Mouse (Mus musculus) liver, embryonic 14.5 days (tissue): Measurements from ENCODE around the gene Celf2. TPM values are rescaled to one million over a fixed set of nuclear protein-coding genes. Genes with fewer than 3 reads are reported as not detected.
"Not testable (repeated sequence)": the region's sequence is repeated elsewhere in the genome, so short reads cannot be mapped to it uniquely, and the experiment has no call there.

Source experiments
- ATAC-seq: fragments of 200-750 bp; cut with Nextera tagmentation; 2 replicates; pipeline ENCODE4 v1.8.0; 2017; ENCODE audit warnings: moderate number of reproducible peaks, mild to moderate bottlenecking, moderate library complexity; ENCODE audit not compliant: insufficient read depth
- DNase-seq, 3 experiments: peaks; one replicate each; pipeline ENCODE4 v3.0.0-alpha.2; 2012 to 2013; ENCODE audit warnings: low read depth in 3 of 3, low spot score in 3 of 3
- H3K27ac ChIP-seq: fragments of 300-500 bp; sonication (generic); 2 replicates; pipeline ENCODE4 v1.5.1; 2014; ENCODE audit warnings: moderate library complexity, mild to moderate bottlenecking, control low read depth, inconsistent platforms
- H3K27me3 ChIP-seq: fragments of 300-500 bp; sonication (generic); 2 replicates; pipeline ENCODE4 v1.6.1; 2014; ENCODE audit warnings: mild to moderate bottlenecking, low read length, moderate library complexity; ENCODE audit not compliant: control insufficient read depth, insufficient read depth
- H3K36me3 ChIP-seq: fragments of 300-500 bp; sonication (generic); replicated peaks from 2 replicates; pipeline ENCODE4 v1.6.1; 2014; ENCODE audit warnings: low read depth; ENCODE audit not compliant: control insufficient read depth, insufficient read depth
- H3K4me1 ChIP-seq, 2 experiments: fragments of 200-500 bp in 1 of 2; fragments of 300-500 bp in 1 of 2; sonication (generic) in 1 of 2; replicated peaks; 2 replicates each; pipeline ENCODE4 v1.6.1; 2012 to 2014; ENCODE audit warnings: antibody characterized with exemption in 1 of 2, inconsistent platforms in 1 of 2, low read length in 1 of 2; ENCODE audit not compliant: control insufficient read depth in 2 of 2, insufficient read depth in 2 of 2
- H3K4me2 ChIP-seq: fragments of 300-500 bp; sonication (generic); 2 replicates; pipeline ENCODE4 v1.6.1; 2014; ENCODE audit warnings: low read depth, mild to moderate bottlenecking, control low read depth, moderate library complexity
- H3K4me3 ChIP-seq, 2 experiments: fragments of 200-500 bp in 1 of 2; fragments of 300-500 bp in 1 of 2; sonication (generic) in 1 of 2; 2 replicates each; pipeline ENCODE4 v1.5.1; 2012 to 2014; ENCODE audit warnings: low read depth in 2 of 2, low read length in 2 of 2, mild to moderate bottlenecking in 2 of 2, control low read depth in 1 of 2, inconsistent platforms in 1 of 2, moderate library complexity in 1 of 2; ENCODE audit not compliant: insufficient read depth in 1 of 2
- H3K9ac ChIP-seq: fragments of 300-500 bp; sonication (generic); replicated peaks from 2 replicates; pipeline ENCODE4 v1.6.1; 2014; ENCODE audit warnings: mild to moderate bottlenecking, control low read depth, moderate library complexity
- H3K9me3 ChIP-seq: fragments of 300-500 bp; sonication (generic); 2 replicates; pipeline ENCODE4 v1.6.1; 2016; ENCODE audit warnings: low read length, mixed read lengths; ENCODE audit not compliant: control insufficient read depth
- CTCF ChIP-seq: IDR thresholded peaks from 2 replicates; pipeline ENCODE4 v1.5.1; 2016; ENCODE audit warnings: antibody characterized with exemption, low read depth, control low read depth
- EP300 ChIP-seq: IDR thresholded peaks from 2 replicates; pipeline ENCODE4 v1.6.1; 2016; ENCODE audit warnings: antibody characterized with exemption, low read depth
- WGBS: fragments of 180-500 bp; shearing (Covaris S2); extraction: QIAGEN DNeasy Blood & Tissue Kit; methylation state at CpG from one replicate; pipeline ENCODE4 v1.1.7; 2014; ENCODE audit not compliant: insufficient replicate concordance; 5-methylcytosine and 5-hydroxymethylcytosine counted together
- polyA plus RNA-seq, 2 experiments: library from polyadenylated mRNA; depleted of rRNA in 1 of 2; stranded (reverse) in 1 of 2; unstranded in 1 of 2; fragments of >200 nt; fragmentation: Nextera tagmentation in 1 of 2; extraction: Ambion mirVana in 1 of 2; gene quantifications; 2 replicates each; pipeline versions ENCODE4 v1.2.1 to v1.2.3; 2012 to 2014

Celf2 gene
- polyA plus RNA-seq (2012; rRNA removed) (2.9 and 3.9 TPM in 2 replicates), polyA plus RNA-seq (2014; fragmentation: Nextera tagmentation; extraction: Ambion mirVana) (7.1 and 7.8 TPM in 2 replicates)

GRCm38 (mm10) chr2:7509463-7509862 lies at the start of gene Celf2:
TSS of gene Celf2 (minus strand) at chr2:7509563.
- not testable (repeated sequence) for H3K9ac ChIP-seq, H3K9me3 ChIP-seq, H3K4me2 ChIP-seq, H3K36me3 ChIP-seq, H3K4me3 ChIP-seq, ATAC-seq, DNase-seq, H3K27ac ChIP-seq, H3K4me1 ChIP-seq, H3K27me3 ChIP-seq
- 62% methylated on average over 9 of the region's 9 CpGs for WGBS

DNA sequence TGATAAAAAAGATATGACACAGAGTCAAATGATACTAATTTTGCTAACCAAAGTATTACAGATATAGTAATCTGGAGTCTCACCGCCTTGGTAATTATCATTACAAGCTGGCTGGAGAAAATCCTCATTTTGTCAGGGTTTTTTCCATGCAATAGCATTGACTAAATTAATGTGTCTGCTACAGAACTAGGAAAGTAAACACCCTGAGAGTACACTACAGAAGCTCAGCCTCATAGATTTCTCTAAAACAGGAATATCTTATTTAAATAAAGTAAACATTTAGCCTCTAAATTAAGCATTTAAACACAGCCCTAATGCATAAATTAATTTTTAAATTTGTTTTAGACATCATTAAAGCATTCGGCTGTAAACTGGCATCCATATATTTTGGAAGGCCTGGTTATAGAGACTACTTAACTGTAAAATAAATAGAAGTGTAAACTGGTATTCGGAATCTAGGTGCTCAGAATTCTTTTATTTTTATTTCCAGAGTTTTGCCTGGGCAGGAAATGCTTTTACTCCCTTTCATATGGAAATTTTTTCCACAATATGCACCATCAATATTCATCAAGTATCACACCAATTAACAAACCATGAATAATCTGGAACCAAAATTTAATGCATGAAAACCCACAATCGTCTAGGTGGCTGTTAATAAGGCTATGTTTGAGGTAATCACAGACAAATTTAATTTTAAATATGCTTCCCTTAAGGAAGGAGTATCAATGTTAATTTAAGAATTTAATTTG lies 46.0 kb upstream of the Celf2 start:
- Histone ChIP-seq H3K4me2 (no peak overlapping the region), H3K9ac (no peak overlapping the region), H3K27ac (no peak overlapping the region), H3K27me3 (no peaks in the 10 kb centered on the region), H3K4me1 (no peaks in the 10 kb centered on the region), H3K9me3 (no peaks in the 10 kb centered on the region), H3K4me3 (no peak overlapping the region), H3K36me3 (no peaks in the 10 kb centered on the region)
- no peak for TF ChIP-seq CTCF
- TF ChIP-seq EP300, result no peak
- WGBS, result 42% methylated on average over 4 of the region's 4 CpGs
- DNase-seq (no peak), ATAC-seq (no peak)

- H3K36me3 ChIP-seq, result no peaks in the 10 kb centered on the region
- no peak overlapping the region for H3K27ac ChIP-seq
- ATAC-seq (no peak), DNase-seq (no peak)
- H3K9me3 ChIP-seq, result no peaks in the 10 kb centered on the region
- 19% methylated on average over 1 of the region's 1 CpGs for WGBS
- H3K4me3 ChIP-seq, result no peak overlapping the region
- H3K4me1 ChIP-seq, result no peaks in the 10 kb centered on the region
- no peaks in the 10 kb centered on the region for H3K27me3 ChIP-seq
- no peak for TF ChIP-seq CTCF
- H3K4me2 ChIP-seq, result no peak overlapping the region
- H3K9ac ChIP-seq, result no peak overlapping the region
These were observed 45.2 kb upstream of the Celf2 start for GRCm38 (mm10) chr2:7554601-7555000.

- DNase-seq, result no peak
- Histone ChIP-seq H3K27ac (no peak overlapping the region), H3K27me3 (no peaks in the 10 kb centered on the region), H3K9ac (no peak overlapping the region), H3K9me3 (no peaks in the 10 kb centered on the region), H3K4me1 (no peaks in the 10 kb centered on the region), H3K36me3 (no peaks in the 10 kb centered on the region), H3K4me2 (no peak overlapping the region), H3K4me3 (no peak overlapping the region)
- TF ChIP-seq CTCF, result no peak
- TF ChIP-seq EP300, result no peak
- WGBS, result 48% methylated on average over 3 of the region's 3 CpGs
- ATAC-seq, result no peak
These were observed 43.5 kb upstream of the Celf2 start for GRCm38 (mm10) chr2:7552887-7553286.

DNA sequence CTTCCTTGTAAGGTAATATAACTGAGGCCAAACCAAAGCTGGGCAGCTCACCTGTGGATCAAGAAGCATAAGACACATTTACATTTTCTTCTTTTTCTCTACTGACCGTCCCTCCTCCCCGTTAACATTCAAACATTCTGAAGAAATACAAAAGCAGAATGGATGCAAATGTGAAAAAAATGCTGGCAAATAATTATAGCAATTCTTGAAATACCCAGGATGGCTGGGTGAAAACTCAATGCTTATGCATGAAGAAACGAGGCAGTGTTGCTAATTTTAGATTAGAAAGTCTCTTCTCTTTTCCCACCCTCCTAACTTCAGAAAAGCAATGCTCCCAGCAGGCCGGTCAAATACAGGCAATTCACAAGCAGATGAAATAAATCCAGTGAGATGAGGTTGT lies 39.5 kb upstream of the Celf2 start:
- no peak for ATAC-seq
- no peak for TF ChIP-seq CTCF
- no peak for TF ChIP-seq EP300
- WGBS, result 54% methylated on average over 4 of the region's 4 CpGs

More for the DNA sequence above, 39.5 kb upstream of the Celf2 start:
- H3K9me3 ChIP-seq, result no peaks in the 10 kb centered on the region
- no peaks in the 10 kb centered on the region for H3K27me3 ChIP-seq
- H3K4me2 ChIP-seq, result no peak overlapping the region
- H3K4me3 ChIP-seq, result no peak overlapping the region
- no peak overlapping the region for H3K27ac ChIP-seq
- DNase-seq, result no peak
- H3K4me1 ChIP-seq, result no peaks in the 10 kb centered on the region
- H3K9ac ChIP-seq, result no peak overlapping the region
- H3K36me3 ChIP-seq, result no peaks in the 10 kb centered on the region
